ENCODE assay signal across 8 mouse cellular contexts in the genomic region with DNA sequence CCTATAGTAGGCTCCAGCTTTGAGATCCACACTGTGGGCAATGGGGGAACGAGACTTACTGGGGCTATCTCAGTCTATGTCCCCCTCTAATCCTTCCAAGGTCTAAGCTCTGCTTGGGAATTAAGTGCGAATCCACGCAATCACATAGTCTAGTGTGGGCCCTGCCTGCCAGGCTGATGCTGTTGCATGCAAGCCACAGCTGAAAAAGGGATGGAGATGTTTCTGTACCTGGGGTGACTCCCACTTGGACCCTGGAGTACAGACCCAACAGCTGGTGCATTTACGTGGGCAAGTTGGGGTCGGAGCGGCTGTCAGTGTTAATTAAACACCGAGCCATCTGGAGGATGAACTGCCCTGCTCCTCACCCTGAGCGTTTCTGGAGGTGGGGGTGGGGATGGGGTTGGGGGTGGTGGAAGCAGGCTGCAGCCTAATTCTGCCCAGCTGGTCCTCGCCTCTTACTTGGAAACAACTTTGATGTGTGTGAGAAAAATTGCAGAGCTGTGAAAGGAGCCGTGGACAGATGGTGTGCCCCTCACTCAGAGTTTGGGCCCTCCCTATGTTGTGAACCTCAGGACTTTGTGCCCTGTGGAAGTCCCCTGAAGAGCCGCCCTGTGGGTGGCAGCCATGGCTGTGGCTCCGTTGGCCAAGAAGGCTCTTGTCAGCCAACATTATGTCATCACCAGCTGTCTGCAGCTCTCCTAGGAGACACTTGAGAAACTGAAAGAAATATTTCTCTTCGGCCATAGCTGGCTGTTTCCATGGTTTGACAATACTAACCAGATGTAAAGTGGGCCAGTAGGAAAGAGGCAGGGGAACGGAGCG. TPM values are rescaled to one million over a fixed set of nuclear protein-coding genes. Genes with fewer than 3 reads are reported as not detected.
A peak's percentile ranks its signal among the peaks of the same experiment; 100 is the strongest.
DNase-seq lines count a peak whose midpoint lies in the region; ATAC-seq and TF ChIP-seq lines count a peak whose summit lies in the region.

No protein-coding gene starts in this region.

- peak; percentile 26 to 44 for DNase-seq in kidney, postnatal 4 days
- no peak for DNase-seq in kidney, adult 8-10 months
- DNase-seq in heart, postnatal 0 days (ENCODE audit: low spot score), result peak; percentile 66
- DNase-seq in spleen, postnatal 36 days (ENCODE audit: low spot score in 2 of 2), result no peak

- 0 out of 2 replicates have a peak overlapping the region, but pooled peaks have one; percentile 19 for H3K4me2 ChIP-seq in embryonic facial prominence, embryonic 15.5 days (replicated peaks)
- H3K4me2 ChIP-seq in heart, postnatal 0 days (ENCODE audit: low read depth, low read length), result 0 out of 2 replicates have a peak overlapping the region, but pooled peaks have one; percentile 2
- H3K4me2 ChIP-seq in limb, embryonic 12.5 days, result peak overlapping the region; percentile 13; the same call in 1 of the 2 replicates
- no peak overlapping the region for H3K4me2 ChIP-seq in neural tube, embryonic 14.5 days (ENCODE audit: low read depth, low read length)

- H3K4me3 ChIP-seq in embryonic facial prominence, embryonic 15.5 days (replicated peaks), result no peak overlapping the region
- no peak overlapping the region for H3K4me3 ChIP-seq in heart, postnatal 0 days (ENCODE audit: low read depth, low read length)
- no peak overlapping the region for H3K4me3 ChIP-seq in limb, embryonic 12.5 days (replicated peaks)
- H3K4me3 ChIP-seq in neural tube, embryonic 14.5 days (ENCODE audit: low read depth, low read length), result no peak overlapping the region

- H3K27ac ChIP-seq in embryonic facial prominence, embryonic 15.5 days (replicated peaks), result peak overlapping the region; percentile 55; the same call in 1 of the 2 replicates
- 0 out of 2 replicates have a peak overlapping the region, but pooled peaks have one; percentile 7 for H3K27ac ChIP-seq in heart, postnatal 0 days (ENCODE audit: low read depth)
- H3K27ac ChIP-seq in limb, embryonic 12.5 days, result peak overlapping the region; percentile 74
- H3K27ac ChIP-seq in neural tube, embryonic 14.5 days (ENCODE audit: low read depth, low read length), result peak overlapping the region; percentile 22; the same call in 1 of the 2 replicates

- no peak for TF ChIP-seq EP300 in heart, postnatal 0 days (IDR thresholded peaks at IDR 0.05; ENCODE audit: low read depth)

- TF ChIP-seq CTCF in heart, postnatal 0 days (IDR thresholded peaks at IDR 0.05; ENCODE audit: low read depth), result no peak

- H3K9ac ChIP-seq in embryonic facial prominence, embryonic 15.5 days, result no peak overlapping the region
- H3K9ac ChIP-seq in heart, postnatal 0 days (replicated peaks; ENCODE audit: low read depth, low read length), result no peak overlapping the region
- H3K9ac ChIP-seq in limb, embryonic 12.5 days (replicated peaks), result no peak overlapping the region
- no peak overlapping the region for H3K9ac ChIP-seq in neural tube, embryonic 14.5 days (replicated peaks; ENCODE audit: low read depth, low read length)

- no peaks in the 10 kb centered on the region for H3K36me3 ChIP-seq in embryonic facial prominence, embryonic 15.5 days
- H3K36me3 ChIP-seq in heart, postnatal 0 days (replicated peaks; ENCODE audit: control insufficient read depth, insufficient read depth, low read length), result no peaks in the 10 kb centered on the region
- H3K36me3 ChIP-seq in limb, embryonic 12.5 days, result no peaks in the 10 kb centered on the region
- H3K36me3 ChIP-seq in neural tube, embryonic 14.5 days (ENCODE audit: control insufficient read depth, insufficient read depth, low read length), result no peaks in the 10 kb centered on the region

- H3K27me3 ChIP-seq in embryonic facial prominence, embryonic 15.5 days, result no peaks in the 10 kb centered on the region
- no peaks in the 10 kb centered on the region for H3K27me3 ChIP-seq in heart, postnatal 0 days (ENCODE audit: control insufficient read depth, insufficient read depth, low read length)
- no peaks in the 10 kb centered on the region for H3K27me3 ChIP-seq in limb, embryonic 12.5 days
- no peaks in the 10 kb centered on the region for H3K27me3 ChIP-seq in neural tube, embryonic 14.5 days (ENCODE audit: control insufficient read depth, insufficient read depth, low read length)

- WGBS in embryonic facial prominence, embryonic 15.5 days, result 39% methylated on average over 15 of the region's 15 CpGs
- 53% methylated on average over 15 of the region's 15 CpGs for WGBS in heart, postnatal 0 days
- 29% methylated on average over 15 of the region's 15 CpGs for WGBS in limb, embryonic 12.5 days
- WGBS in neural tube, embryonic 14.5 days, result 38% methylated on average over 15 of the region's 15 CpGs

- H3K9me3 ChIP-seq in embryonic facial prominence, embryonic 15.5 days (replicated peaks), result no peaks in the 10 kb centered on the region
- peaks cover 6% of the 10 kb centered on the region; the same call in 1 of the 2 replicates for H3K9me3 ChIP-seq in heart, postnatal 0 days (replicated peaks; ENCODE audit: control insufficient read depth, low read length)
- H3K9me3 ChIP-seq in limb, embryonic 12.5 days, result no peaks in the 10 kb centered on the region
- no peaks in the 10 kb centered on the region for H3K9me3 ChIP-seq in neural tube, embryonic 14.5 days (ENCODE audit: control insufficient read depth, low read length)

- peaks cover 19% of the 10 kb centered on the region for H3K4me1 ChIP-seq in embryonic facial prominence, embryonic 15.5 days
- H3K4me1 ChIP-seq in heart, postnatal 0 days (ENCODE audit: control insufficient read depth, insufficient read depth), result peaks cover 31% of the 10 kb centered on the region; the same call in 1 of the 2 replicates
- peaks cover 13% of the 10 kb centered on the region for H3K4me1 ChIP-seq in limb, embryonic 12.5 days (replicated peaks)
- no peaks in the 10 kb centered on the region for H3K4me1 ChIP-seq in neural tube, embryonic 14.5 days (ENCODE audit: control insufficient read depth, insufficient read depth, low read length)

- ATAC-seq in embryonic facial prominence, embryonic 15.5 days (ENCODE audit: insufficient number of reproducible peaks, low FRiP score, low TSS enrichment, low read depth), result peak; percentile 85
- peak; percentile 59 for ATAC-seq in heart, postnatal 0 days (ENCODE audit: insufficient read depth, low read depth)
- ATAC-seq in limb, embryonic 12.5 days (ENCODE audit: insufficient number of reproducible peaks, insufficient read depth, low FRiP score, low TSS enrichment, low read depth), result peak; percentile 82
- peak; percentile 76 for ATAC-seq in neural tube, embryonic 14.5 days (ENCODE audit: low read depth)
- ATAC-seq in erythroid progenitor cell, adult 5-6 weeks (replicated peaks; ENCODE audit: low FRiP score, poor library complexity, severe bottlenecking), result no peak

RNA-seq across cellular contexts. Expression of a gene that starts 24.0 kb away (rescaled TPM):
- polyA plus RNA-seq in embryonic facial prominence, embryonic 15.5 days (2015; fragmentation: Nextera tagmentation; extraction: Ambion mirVana), result 51.0 and 55.6 TPM in 2 replicates
- total RNA-seq in heart, postnatal 0 days (2014; rRNA removed; ENCODE audit: low replicate concordance), result 94.7 and 105 TPM in 2 replicates
- polyA plus RNA-seq in heart, postnatal 0 days (2015; fragmentation: Nextera tagmentation; extraction: Ambion mirVana), result 72.9 and 81.0 TPM in 2 replicates
- polyA plus RNA-seq in limb, embryonic 12.5 days (2016; fragmentation: Nextera tagmentation; extraction: Ambion mirVana), result 26.6 and 33.7 TPM in 2 replicates
- polyA plus RNA-seq in neural tube, embryonic 14.5 days (2014; fragmentation: Nextera tagmentation; extraction: Ambion mirVana), result 30.8 and 34.3 TPM in 2 replicates
- total RNA-seq in erythroid progenitor cell, adult 5-6 weeks (2015; ENCODE audit: low replicate concordance), result 0.72 and 2.1 TPM in 2 replicates
- total RNA-seq in erythroid progenitor cell, adult 5-6 weeks (2017; ENCODE audit: low replicate concordance), result 0.45 and 0.51 TPM in 2 replicates

Comparison
In these comparisons a context has a peak if more than half of its experiments do, and no peak if none do; other contexts are left out.
1. DNase-seq: peak in kidney, postnatal 4 days (2 of 2) and heart, postnatal 0 days (single experiment); none in kidney, adult 8-10 months (0 of 2) and spleen, postnatal 36 days (0 of 2).
2. H3K27ac ChIP-seq: peak in every context shown above with its lines; median percentile 74 in limb, embryonic 12.5 days; 55 in embryonic facial prominence, embryonic 15.5 days; 22 in neural tube, embryonic 14.5 days; 7 in heart, postnatal 0 days.